Mouse (Mus musculus) frontal cortex, postnatal 10 days (tissue): Measurements from ENCODE around the gene Anxa4.

Source experiments
- DNase-seq, 2 experiments: peaks; one replicate each; pipeline ENCODE4 v3.0.0; 2022; ENCODE audit warnings: low spot score in 2 of 2, mixed read lengths in 1 of 2

The Anxa4 gene

DNA sequence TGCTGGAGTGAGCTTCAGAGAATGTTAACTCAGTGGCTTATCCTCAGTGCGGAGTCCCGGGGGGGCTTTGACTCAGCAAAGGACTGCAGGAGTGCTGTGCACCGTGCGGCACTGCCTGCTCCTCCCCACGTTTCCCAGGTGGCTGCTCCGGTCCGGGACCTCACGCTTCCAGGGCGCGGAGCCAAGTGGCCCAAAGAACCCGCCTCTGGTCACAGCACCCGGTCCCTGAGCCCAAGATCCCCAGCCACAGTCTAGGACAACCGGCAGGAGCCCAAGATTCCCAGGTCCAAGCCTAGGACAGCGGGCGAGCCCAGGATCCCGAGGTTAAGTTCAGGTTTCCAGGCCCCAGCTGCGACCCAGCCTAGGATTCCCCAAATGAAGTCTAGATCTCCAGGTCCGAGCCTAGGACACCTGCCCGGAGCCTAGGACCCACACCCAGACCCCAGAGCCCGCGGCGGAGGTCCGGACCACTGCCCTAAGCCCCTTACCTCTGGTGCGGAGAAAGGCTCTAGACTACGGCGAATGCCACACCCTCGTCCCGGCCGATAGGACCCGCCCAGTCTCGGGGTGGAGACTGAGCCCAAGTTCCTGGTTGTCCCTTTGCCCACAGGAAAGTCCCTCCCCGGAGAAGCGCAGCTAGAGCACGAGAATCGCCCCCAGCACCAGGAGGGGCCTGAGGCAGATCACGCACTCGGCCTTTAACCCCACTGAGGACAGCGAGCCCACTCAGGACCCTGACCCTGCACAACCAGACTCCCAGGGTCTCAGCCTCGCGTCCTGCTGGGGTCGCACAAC, at the start of gene Anxa4:
Anxa4 (minus strand) TSS at position 564 of the 795 bp plus-strand sequence.
- DNase-seq, result no peak

DNA sequence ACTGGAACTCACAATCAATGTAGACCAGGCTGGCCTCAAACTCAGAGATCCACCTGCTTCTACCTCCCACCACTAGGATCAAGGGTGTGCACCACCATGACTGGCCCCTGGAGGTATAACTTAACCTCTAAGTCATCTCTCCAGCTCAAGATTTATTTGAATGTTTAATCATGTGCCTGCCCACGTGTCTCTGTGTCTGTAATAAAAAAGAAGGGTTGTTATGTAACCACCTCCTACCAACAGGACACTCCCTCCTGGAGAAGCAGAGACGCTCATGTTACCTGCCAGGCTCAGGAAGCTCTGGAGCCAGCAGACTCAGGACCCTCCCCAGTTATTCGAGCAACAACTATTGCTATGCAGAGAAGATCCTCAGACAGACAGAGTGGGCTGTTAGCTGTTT, 48.6 kb upstream of the Anxa4 start:
- DNase-seq, result no peak

DNA sequence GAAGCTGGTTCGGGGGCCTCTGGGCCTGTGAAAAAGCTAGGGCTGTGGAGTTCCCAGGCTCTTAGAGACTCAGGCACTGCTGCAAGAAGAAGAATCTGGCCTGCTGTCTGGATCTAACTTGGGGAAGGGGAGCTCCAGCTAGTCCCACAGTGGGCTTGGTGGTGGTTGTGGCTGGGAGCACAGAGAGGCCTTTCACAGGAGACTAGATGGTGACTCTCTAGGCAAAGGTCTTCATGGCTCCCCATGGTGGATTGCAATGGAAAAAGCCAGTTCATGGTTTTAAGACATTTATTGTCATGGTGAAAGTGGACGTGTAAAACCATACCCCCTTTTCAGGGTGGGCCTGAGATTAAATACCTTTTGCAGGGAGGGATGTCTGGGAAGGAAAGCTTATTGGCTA, 45.7 kb upstream of the Anxa4 start:
- DNase-seq, result no peak

DNA sequence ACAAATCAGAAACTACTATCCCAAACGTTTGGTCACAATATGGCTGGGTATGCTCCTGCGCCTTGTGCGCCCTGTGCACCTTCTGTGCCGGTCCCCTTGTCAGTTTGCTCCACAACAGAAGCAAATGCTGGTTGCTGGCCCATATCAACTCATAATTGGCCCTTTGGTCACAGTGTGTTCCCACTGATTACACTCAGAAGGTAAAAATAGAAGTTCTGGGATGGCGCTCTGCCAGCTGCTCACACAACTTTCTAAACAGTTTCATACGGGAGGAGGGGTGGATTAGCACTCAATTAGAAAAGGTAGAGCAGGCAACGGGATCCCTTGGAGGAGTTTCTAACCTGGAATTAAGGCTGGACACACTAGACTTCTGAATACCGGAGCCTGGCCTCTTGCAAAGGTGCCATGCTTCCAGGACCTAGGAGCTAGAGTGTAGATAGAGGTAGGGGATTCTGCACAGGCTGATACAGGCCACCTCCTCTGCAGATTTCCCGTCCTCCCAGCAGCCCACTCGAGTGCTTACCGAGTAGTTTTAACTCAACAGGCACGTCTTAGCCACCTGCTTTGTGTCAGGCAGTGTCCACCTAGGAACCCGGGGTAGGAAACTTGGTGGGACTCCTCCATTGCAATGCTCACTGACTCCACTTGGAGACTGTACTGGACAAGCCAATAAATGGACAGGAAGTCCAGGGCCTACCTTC, 39.6 kb upstream of the Anxa4 start:
- no peak for DNase-seq

DNA sequence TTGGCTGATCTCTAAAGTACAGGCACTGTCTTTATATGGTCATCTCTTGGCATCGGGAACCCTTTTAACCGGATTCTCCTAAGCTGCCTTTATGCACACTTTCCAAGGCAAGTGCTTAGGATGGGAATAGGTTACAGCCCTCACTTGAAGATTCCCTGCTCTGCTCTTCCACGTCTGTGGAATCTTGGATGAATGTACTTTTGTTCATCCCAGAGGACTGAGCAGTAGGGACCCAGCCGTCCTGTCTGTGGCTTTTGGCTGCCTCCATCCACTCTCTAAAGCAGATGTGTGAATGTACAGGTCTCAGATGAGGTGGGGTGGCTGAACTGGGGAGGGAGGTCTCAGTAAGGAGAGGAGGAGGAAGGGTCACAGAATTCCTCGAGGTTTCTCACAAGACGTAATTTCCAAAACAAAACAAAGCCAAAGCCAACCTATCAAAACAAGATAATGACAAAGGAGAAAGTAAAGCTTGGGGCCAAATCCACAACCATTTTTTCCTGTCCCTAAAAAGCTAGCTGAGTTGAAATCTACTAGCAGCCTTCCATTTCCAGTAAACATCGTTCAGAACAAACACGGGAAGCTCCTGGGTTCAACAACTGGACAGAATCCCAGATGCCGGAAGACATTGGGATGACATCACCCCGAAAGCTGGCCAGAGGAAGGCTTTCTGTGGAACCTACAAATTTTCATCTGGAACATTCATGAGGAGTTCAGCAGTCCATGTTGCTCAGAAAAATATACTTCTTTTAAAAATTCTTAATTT, 37.5 kb upstream of the Anxa4 start:
- no peak for DNase-seq

DNA sequence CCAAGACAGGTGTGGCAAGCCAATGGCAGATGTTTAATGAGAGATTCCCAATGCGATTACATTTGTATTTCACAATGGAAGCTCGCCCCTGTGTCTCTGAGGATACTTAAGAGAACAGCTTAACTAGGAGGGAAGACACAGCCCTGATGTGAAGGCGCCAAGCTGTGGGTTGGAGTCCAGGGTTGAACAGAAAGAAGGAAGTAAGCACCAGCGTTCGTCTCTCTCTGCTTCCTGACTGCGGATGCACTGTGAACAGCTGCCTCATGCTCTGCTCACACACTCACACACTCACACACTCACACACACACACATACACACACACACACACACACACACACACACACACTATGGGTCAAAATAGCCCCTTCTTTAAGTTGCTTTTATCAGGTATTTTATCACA, 36.4 kb upstream of the Anxa4 start:
- DNase-seq, result no peak

DNA sequence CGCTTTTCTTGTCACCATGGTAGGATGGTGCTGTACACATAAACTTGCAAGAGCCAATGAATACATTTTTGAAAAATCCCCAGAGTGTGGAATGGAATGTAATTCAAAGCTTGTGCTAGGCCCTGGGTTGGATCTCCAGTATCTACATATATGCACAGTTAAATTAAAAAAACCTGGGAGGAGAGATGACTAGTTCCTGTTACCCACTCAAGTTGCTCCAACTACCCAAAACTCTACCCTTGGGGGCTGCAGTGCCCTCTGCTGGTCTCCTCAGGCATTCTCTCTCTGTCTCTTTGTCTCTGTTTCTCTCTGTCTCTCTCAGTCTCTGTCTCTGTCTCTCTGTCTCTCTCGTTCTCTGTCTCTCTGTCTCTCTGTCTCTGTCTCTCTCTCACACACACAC, 34.0 kb upstream of the Anxa4 start:
- DNase-seq, result no peak

DNA sequence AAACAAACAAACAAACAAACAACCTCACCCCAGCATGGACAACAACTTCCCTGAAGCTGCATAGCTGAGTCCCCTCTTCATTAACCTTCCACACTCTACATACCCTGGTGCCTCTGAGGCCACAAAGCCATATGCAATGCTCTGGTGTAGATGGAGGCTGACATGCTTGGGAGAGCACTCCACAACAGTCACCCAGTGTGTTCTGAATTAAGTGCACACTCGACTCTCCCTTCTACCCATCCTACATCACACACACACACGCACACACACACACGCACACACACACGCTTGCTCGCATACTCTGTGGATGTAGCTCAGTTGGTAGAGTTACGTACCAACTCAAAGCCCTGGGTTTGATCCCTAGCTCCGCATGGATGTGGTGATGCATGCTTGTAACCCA, 31.0 kb upstream of the Anxa4 start:
- no peak for DNase-seq

DNA sequence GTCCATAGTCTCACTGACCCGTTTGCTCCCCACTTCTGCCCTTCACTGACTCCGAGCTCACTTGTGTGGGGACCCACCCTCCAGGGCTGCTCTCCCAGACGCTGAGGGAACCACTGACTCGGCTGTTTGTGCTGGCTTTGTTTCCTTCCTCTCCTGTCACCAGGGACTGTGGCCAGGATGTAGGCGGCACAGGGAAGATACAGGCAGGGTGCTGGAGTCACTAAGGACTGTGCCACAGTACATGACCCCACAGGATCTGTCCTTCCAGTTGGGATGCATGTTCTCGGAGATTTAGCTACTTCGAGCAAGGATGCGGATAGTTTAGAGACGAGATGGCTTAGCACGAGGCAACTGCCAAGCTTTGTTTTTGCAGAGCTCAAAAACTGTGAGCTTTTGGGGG, 30.4 kb upstream of the Anxa4 start:
- peak in 1 of 2 experiments; percentile 37 for DNase-seq

DNA sequence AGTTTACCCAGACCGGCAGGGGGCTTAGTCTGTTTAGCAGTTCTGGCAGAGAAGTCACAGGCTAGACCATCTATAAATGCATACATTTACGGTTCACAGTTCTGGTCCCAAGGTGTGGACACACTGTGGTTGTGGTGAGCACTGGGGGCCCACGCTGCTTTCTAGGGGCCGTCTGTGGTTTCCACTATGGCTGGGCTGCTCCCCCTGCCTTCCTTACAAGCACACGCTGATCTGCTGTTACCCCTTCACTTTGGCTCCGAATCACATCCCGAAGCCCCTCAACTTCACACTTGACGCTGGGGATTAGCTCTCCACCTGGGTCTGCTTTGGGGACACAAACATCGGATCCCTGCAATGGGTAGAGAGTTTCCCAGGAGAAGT, 29.7 kb upstream of the Anxa4 start:
- no peak for DNase-seq

DNA sequence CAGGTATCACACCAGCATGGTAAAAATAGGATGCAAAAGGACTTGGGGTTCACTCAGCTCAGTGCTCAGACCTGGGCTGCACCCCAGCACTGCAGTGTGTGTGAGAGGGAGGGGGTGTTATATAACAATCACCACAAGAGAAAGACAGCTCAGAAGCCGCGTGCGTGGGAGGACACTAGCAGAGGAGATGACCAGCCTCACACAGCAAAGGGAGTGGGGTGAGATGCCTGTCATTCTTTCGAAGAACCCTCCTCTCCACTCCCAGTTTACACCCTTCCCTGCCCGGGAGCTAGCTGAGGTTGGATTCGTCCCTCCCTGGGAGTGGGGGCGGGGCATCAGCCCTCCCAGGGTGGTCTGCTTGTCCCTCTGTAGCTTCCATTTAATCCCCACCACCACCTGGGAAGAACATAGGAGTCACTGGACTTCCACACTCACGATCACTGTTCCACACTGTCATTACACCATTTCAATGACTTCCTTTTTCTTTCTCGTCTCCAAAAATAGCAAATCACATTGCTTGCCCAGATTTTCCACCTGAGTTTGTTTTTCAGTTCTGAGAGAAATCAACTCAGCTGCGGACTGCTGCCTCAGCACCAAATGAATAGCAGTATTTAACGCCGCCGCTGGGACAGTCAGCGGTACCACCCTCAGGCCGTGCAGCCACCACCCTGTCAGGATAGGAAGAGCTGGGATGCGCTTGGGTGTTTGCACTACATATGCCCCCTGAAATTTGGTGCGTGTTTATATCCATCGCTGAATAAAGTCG, 29.1 kb upstream of the Anxa4 start:
- DNase-seq, result peak; percentile 49 to 75

DNA sequence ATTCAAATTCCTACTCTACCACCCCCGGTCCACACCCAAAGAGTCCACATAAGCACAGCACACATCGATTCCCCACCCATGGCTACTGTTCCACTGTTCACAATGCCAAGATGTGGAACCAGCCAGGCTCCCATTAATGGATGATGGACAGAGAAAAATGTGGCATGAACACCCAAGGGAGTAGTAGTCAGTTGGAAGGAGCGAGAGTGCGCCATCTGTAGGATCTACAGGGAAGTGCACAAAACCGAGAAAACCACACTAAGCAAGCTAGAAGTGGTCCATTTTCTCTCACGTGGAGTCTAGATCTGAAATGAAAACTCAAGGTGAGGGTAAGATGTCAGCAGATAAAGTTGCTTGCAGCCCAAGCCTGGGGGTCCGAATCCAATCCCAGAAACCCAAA, 27.3 kb upstream of the Anxa4 start:
- DNase-seq, result no peak

DNA sequence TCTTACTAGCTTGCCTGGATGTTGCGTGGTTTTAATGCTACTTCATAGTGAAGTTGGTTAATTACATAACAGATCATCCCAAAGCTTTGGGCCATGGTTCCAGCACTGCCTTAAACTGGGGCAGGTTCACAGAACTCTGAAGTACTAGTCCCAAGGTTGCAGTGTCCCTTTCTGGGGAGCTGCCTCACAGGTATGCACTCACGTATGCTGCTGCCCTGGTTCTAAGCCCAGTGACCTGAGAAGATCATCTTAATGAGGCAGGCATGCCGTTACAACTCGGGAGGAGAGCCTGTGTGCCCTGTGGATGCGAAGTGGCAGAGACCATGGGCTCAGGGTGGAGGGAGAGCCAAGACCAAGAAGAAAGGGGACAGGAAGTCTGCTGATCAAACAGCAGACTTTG, 26.5 kb upstream of the Anxa4 start:
- DNase-seq, result no peak

DNA sequence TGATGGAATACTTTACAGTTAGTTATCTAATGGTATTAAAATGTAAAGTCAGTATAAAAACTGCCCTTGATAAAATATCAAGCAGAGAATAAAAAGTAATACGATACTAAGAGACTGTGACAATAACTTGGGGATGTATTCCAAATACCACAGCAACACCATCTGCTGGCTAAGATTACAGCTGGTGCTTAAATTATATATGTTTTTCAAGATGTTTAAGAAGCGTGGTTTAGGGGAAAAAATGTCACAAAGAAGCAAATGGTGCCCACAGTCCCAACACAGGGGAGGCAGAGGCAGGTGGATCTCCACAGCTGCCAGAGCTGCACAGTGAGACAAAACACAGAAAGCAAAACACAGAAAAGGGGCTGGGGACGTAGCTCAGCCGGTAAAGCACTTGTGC, 25.5 kb upstream of the Anxa4 start:
- no peak for DNase-seq

DNA sequence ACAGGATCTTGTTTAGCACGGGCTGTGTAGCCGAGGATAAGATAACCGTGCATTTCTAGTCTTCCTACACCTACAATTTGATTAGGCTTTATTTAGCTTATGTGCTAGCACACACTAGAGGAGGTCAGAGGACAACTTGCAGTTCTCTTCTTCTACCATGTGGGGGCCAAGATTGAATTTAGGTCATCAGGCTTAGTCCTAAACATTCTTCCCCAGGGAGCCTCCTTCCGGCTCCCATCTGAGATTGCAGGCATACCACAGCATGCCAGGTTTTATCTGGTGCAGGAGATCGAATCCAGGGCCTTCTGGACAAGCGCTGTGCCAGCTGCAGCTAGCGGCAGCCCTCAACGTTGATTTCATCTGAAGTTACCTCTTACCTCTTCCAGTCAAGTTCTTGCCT, 23.2 kb upstream of the Anxa4 start:
- no peak for DNase-seq

DNA sequence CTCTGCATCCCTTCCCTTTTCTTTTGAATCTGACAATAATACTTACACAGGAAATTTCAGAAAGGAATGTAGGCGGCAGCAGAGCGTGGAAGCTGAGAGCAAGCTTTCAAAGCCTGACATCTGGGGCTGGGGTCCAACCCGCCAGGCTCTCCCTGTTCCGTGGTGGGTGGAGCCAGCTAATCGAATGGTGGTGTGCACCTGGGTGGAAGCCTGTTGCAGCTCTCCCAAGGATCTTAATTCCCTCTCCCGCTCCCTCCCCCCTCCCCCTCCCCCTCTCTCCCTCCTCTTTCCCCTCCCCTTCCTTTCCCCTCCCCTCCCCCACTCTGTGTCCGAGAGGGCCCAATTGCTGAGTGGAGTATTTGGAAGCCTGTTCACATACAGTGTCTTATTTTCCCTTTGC, 22.1 kb upstream of the Anxa4 start:
- no peak for DNase-seq

DNA sequence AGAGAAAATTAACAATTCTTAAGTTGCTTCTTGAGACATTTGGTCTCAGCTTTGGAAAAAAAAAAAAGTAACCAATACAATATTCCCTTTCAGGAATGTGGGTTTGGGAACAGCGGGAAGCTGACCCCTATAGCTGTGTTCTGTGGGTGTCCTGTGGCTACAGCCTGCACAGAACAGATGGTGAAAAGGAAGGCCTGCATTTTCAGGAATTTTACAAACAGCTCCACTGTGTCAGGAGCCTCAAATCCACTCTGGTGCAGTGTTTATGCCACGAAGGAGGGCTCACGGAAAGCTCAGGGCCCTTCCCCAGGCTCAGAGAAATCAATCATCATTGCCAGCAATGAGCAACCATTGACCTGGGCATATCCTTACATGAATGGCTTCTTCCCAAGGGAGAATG, 21.5 kb upstream of the Anxa4 start:
- no peak for DNase-seq

DNA sequence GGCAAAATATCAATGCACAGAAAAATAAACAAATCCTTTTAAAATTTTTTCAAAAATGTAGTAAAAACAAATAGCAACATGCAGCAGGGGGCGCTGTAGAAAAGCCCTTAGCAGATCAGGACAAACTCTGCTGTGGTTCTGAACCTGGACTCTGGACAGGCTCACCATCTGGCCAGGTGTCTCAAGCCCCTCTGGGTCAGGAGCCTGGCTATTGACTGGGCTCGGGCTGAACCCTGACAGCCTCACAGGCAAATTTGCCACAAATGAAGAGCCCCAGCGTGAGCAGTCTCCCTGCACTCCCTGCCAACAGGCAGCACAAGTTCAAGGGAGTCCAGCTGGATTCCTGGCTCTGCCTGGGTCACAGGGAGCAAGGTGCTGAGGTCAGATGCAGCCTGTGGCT, 20.0 kb upstream of the Anxa4 start:
- DNase-seq, result no peak

DNA sequence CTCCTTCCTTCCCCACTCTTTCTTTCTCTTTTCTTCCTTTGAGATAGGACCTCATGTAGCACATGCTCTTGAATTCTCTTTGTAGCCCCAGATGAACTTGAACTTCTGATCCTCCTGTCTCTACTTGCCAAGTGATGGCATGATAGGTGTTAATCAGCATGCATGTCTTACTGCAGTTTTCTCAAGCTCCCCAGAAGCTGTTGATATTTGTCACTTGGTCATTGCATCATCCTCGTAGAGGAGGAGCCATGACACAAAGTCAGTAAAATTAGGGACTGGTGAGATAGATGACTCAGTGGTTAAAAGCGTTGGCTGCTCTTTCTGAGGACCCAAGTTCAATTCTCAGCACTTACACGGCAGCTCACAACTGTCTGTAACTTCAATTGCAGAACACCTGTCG, 19.5 kb upstream of the Anxa4 start:
- DNase-seq, result no peak

DNA sequence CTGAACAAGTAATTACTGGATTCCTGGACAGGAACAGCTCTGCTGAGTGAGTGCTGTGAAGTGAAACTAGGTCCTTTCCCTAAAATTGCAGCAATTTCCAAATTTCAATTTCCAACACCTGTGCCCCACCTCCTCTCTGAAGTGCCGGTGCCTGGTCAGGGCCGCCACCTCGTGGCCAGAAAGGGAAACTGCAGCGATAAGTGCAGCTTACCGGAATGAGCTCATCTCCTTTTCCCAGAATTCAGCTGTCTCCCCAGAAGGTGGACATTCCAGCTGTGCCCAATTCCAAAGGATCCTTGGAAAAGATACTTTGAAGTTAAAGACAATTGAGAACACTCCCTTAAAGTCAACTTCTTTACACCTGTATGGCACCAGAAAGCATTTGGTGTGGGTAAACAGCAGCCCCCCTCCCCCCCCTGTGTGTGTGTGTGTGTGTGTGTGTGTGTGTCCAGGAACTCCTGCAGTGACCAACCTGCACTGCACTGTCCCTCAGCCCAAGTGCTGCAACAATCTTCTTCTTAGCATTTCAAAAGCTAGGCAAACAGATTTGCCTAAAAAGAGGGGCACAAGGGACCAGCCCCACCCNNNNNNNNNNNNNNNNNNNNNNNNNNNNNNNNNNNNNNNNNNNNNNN, 13.2 kb upstream of the Anxa4 start:
- DNase-seq, result peak; percentile 43 to 72

DNA sequence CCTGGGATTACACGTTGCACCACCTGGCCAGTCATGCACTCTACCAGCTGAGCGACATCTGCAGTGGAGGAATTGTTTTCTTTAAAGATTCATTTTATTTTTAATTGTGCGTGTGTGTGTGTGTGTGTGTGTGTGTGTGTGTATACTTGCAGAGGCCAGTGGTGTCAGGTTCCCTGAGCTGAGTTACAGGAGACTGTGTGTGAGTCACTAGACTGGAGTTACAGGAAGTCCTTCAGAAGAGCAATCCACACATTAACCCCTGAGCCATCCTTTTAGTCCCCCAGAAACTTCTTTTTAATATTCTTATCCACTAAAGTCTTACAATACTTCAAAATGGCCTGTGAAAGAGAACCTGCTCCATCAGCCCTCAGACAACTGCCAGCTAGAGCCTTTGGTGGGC, 11.3 kb upstream of the Anxa4 start:
- no peak for DNase-seq

DNA sequence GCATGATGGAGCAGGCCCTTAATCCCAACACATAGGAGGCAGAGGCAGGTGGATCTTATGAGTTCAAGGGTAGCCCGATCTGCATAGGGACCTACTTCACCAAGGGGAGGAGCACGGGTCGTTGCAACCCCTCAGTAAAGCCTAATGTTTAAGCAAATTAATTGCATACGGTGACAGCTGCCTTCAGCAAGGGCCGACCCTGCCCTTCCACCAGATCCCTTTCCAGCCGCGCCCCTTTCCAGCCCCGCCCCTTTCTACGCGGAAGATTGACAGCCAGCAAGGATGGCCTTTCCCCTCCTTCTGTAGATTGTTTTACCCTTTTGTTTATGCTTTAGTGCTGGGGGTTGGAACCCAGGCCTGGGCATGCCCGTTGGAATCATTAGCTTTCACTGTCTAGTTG, 8.0 kb upstream of the Anxa4 start:
- no peak for DNase-seq
